Mouse (Mus musculus): ENCODE measurements around the gene Ifnb1. TPM values are rescaled to one million over a fixed set of nuclear protein-coding genes. Genes with fewer than 3 reads are reported as not detected.

The Ifnb1 gene
- polyA plus RNA-seq, 1 experiment from 2014 or later = not detected

GRCm38 (mm10) chr4:88530271-88530670, 7.7 kb upstream of the Ifnb1 start:
- no peak for DNase-seq (ENCODE audit: low spot score)
- Histone ChIP-seq H3K36me3 (no peaks in the 10 kb centered on the region), H3K4me1 (no peaks in the 10 kb centered on the region), H3K9me3 (no peaks in the 10 kb centered on the region), H3K4me3 (no peak overlapping the region), H3K27me3 (ENCODE audit: insufficient read depth, poor library complexity, severe bottlenecking) (no peaks in the 10 kb centered on the region), H3K27ac (no peak overlapping the region)
- WGBS = 70% methylated on average over 4 of the region's 4 CpGs

- no peaks in the 10 kb centered on the region for H3K9me3 ChIP-seq
- H3K27me3 ChIP-seq (ENCODE audit: insufficient read depth, poor library complexity, severe bottlenecking) = peaks cover 6% of the 10 kb centered on the region; the same call in 1 of the 2 replicates
- DNase-seq (ENCODE audit: low spot score) = no peak
- no peak overlapping the region for H3K4me3 ChIP-seq
- no peaks in the 10 kb centered on the region for H3K36me3 ChIP-seq
- H3K27ac ChIP-seq = no peak overlapping the region
- H3K4me1 ChIP-seq = no peaks in the 10 kb centered on the region
- 73% methylated on average over 5 of the region's 5 CpGs for WGBS
These were observed 3.9 kb upstream of the Ifnb1 start for GRCm38 (mm10) chr4:88526379-88527049.

- Histone ChIP-seq H3K27me3 (ENCODE audit: insufficient read depth, poor library complexity, severe bottlenecking) (peaks cover 6% of the 10 kb centered on the region; the same call in 1 of the 2 replicates), H3K36me3 (no peaks in the 10 kb centered on the region), H3K9me3 (no peaks in the 10 kb centered on the region), H3K27ac (no peak overlapping the region), H3K4me1 (no peaks in the 10 kb centered on the region), H3K4me3 (no peak overlapping the region)
- no peak for DNase-seq (ENCODE audit: low spot score)
- 70% methylated on average over 3 of the region's 3 CpGs for WGBS
These were observed 2.8 kb upstream of the Ifnb1 start for GRCm38 (mm10) chr4:88525393-88525792.

- Histone ChIP-seq H3K4me1 (no peaks in the 10 kb centered on the region), H3K4me3 (no peak overlapping the region), H3K27me3 (ENCODE audit: insufficient read depth, poor library complexity, severe bottlenecking) (peaks cover 6% of the 10 kb centered on the region; the same call in 1 of the 2 replicates), H3K9me3 (no peaks in the 10 kb centered on the region), H3K36me3 (no peaks in the 10 kb centered on the region), H3K27ac (no peak overlapping the region)
- no peak for DNase-seq (ENCODE audit: low spot score)
These were observed 667 bp upstream of the Ifnb1 start for GRCm38 (mm10) chr4:88523241-88523640.

- peaks cover 20% of the 10 kb centered on the region for H3K4me1 ChIP-seq
- DNase-seq (ENCODE audit: low spot score) = no peak
These were observed 4.6 kb downstream of the Ifnb1 start for GRCm38 (mm10) chr4:88517957-88518356.

GRCm38 (mm10) chr4:88515711-88516211, 6.8 kb downstream of the Ifnb1 start:
- peak; percentile 85 for DNase-seq (ENCODE audit: low spot score)
- Histone ChIP-seq H3K36me3 (no peaks in the 10 kb centered on the region), H3K27ac (peak overlapping the region; percentile 77; the same call in 1 of the 2 replicates), H3K4me3 (peak overlapping the region; percentile 40), H3K27me3 (ENCODE audit: insufficient read depth, poor library complexity, severe bottlenecking) (no peaks in the 10 kb centered on the region), H3K4me1 (peaks cover 20% of the 10 kb centered on the region), H3K9me3 (no peaks in the 10 kb centered on the region)
- WGBS = 9% methylated on average over 4 of the region's 4 CpGs

More at GRCm38 (mm10) chr4:88517957-88518356, 4.6 kb downstream of the Ifnb1 start:
- no peak overlapping the region for H3K27ac ChIP-seq
- H3K27me3 ChIP-seq (ENCODE audit: insufficient read depth, poor library complexity, severe bottlenecking) = peaks cover 6% of the 10 kb centered on the region; the same call in 1 of the 2 replicates
- WGBS = 86% methylated on average over 2 of the region's 2 CpGs
- H3K36me3 ChIP-seq = no peaks in the 10 kb centered on the region
- no peaks in the 10 kb centered on the region for H3K9me3 ChIP-seq
- H3K4me3 ChIP-seq = no peak overlapping the region

- peaks cover 20% of the 10 kb centered on the region for H3K4me1 ChIP-seq
- H3K9me3 ChIP-seq = no peaks in the 10 kb centered on the region
- H3K36me3 ChIP-seq = no peaks in the 10 kb centered on the region
- H3K27ac ChIP-seq = peak overlapping the region; percentile 77; the same call in 1 of the 2 replicates
- no peak for DNase-seq (ENCODE audit: low spot score)
- no peak overlapping the region; the same call in 1 of the 2 replicates for H3K4me3 ChIP-seq
- no peaks in the 10 kb centered on the region for H3K27me3 ChIP-seq (ENCODE audit: insufficient read depth, poor library complexity, severe bottlenecking)
- 55% methylated on average over 2 of the region's 2 CpGs for WGBS
These were observed 7.3 kb downstream of the Ifnb1 start for GRCm38 (mm10) chr4:88515250-88515649.

GRCm38 (mm10) chr4:88514403-88514802, 8.2 kb downstream of the Ifnb1 start:
- peak; percentile 78 for DNase-seq (ENCODE audit: low spot score)
- Histone ChIP-seq H3K27ac (no peak overlapping the region), H3K27me3 (ENCODE audit: insufficient read depth, poor library complexity, severe bottlenecking) (no peaks in the 10 kb centered on the region), H3K4me3 (no peak overlapping the region), H3K9me3 (no peaks in the 10 kb centered on the region), H3K36me3 (no peaks in the 10 kb centered on the region), H3K4me1 (peaks cover 20% of the 10 kb centered on the region)
- WGBS = 39% methylated on average over 4 of the region's 4 CpGs

- DNase-seq (ENCODE audit: low spot score) = no peak
- H3K27me3 ChIP-seq (ENCODE audit: insufficient read depth, poor library complexity, severe bottlenecking) = no peaks in the 10 kb centered on the region
- H3K4me1 ChIP-seq = peaks cover 20% of the 10 kb centered on the region
- H3K27ac ChIP-seq = no peak overlapping the region
- no peaks in the 10 kb centered on the region for H3K36me3 ChIP-seq
- H3K4me3 ChIP-seq = no peak overlapping the region
- H3K9me3 ChIP-seq = no peaks in the 10 kb centered on the region
- WGBS = 63% methylated on average over 4 of the region's 4 CpGs
These were observed 8.8 kb downstream of the Ifnb1 start for GRCm38 (mm10) chr4:88513743-88514142.

GRCm38 (mm10) chr4:88503753-88504152, 18.8 kb downstream of the Ifnb1 start:
- no peaks in the 10 kb centered on the region for H3K36me3 ChIP-seq
- no peak overlapping the region for H3K4me3 ChIP-seq
- 74% methylated on average over 4 of the region's 4 CpGs for WGBS
- no peak overlapping the region for H3K27ac ChIP-seq
- H3K4me1 ChIP-seq = no peaks in the 10 kb centered on the region
- no peaks in the 10 kb centered on the region for H3K27me3 ChIP-seq (ENCODE audit: insufficient read depth, poor library complexity, severe bottlenecking)
- H3K9me3 ChIP-seq = no peaks in the 10 kb centered on the region
- DNase-seq (ENCODE audit: low spot score) = no peak

GRCm38 (mm10) chr4:88501247-88501646, 21.3 kb downstream of the Ifnb1 start:
- no peaks in the 10 kb centered on the region for H3K36me3 ChIP-seq
- DNase-seq (ENCODE audit: low spot score) = no peak
- H3K9me3 ChIP-seq = no peaks in the 10 kb centered on the region
- no peak overlapping the region for H3K4me3 ChIP-seq
- H3K4me1 ChIP-seq = no peaks in the 10 kb centered on the region
- WGBS = 73% methylated on average over 3 of the region's 3 CpGs
- no peaks in the 10 kb centered on the region for H3K27me3 ChIP-seq (ENCODE audit: insufficient read depth, poor library complexity, severe bottlenecking)
- no peak overlapping the region for H3K27ac ChIP-seq

GRCm38 (mm10) chr4:88496321-88497018, 26.1 kb downstream of the Ifnb1 start:
- no peaks in the 10 kb centered on the region for H3K27me3 ChIP-seq (ENCODE audit: insufficient read depth, poor library complexity, severe bottlenecking)
- H3K27ac ChIP-seq = no peak overlapping the region
- H3K4me3 ChIP-seq = no peak overlapping the region
- no peaks in the 10 kb centered on the region for H3K36me3 ChIP-seq
- no peaks in the 10 kb centered on the region for H3K4me1 ChIP-seq
- 68% methylated on average over 6 of the region's 6 CpGs for WGBS
- DNase-seq (ENCODE audit: low spot score) = no peak
- H3K9me3 ChIP-seq = no peaks in the 10 kb centered on the region

GRCm38 (mm10) chr4:88489622-88490021, 33.0 kb downstream of the Ifnb1 start:
- no peaks in the 10 kb centered on the region for H3K27me3 ChIP-seq (ENCODE audit: insufficient read depth, poor library complexity, severe bottlenecking)
- H3K9me3 ChIP-seq = no peaks in the 10 kb centered on the region
- no peak for DNase-seq (ENCODE audit: low spot score)
- no peak overlapping the region for H3K4me3 ChIP-seq
- no peaks in the 10 kb centered on the region for H3K4me1 ChIP-seq
- no peaks in the 10 kb centered on the region for H3K36me3 ChIP-seq
- no peak overlapping the region for H3K27ac ChIP-seq
- 93% methylated on average over 2 of the region's 2 CpGs for WGBS
